Mouse (Mus musculus): ENCODE data around the gene Synj1. TPM values are rescaled to one million over a fixed set of nuclear protein-coding genes. Genes with fewer than 3 reads are reported as not detected.

Synj1 gene
- total and polyA plus RNA-seq, 3 experiments = 4.6 to 20.7 (median 8.1) TPM

DNA sequence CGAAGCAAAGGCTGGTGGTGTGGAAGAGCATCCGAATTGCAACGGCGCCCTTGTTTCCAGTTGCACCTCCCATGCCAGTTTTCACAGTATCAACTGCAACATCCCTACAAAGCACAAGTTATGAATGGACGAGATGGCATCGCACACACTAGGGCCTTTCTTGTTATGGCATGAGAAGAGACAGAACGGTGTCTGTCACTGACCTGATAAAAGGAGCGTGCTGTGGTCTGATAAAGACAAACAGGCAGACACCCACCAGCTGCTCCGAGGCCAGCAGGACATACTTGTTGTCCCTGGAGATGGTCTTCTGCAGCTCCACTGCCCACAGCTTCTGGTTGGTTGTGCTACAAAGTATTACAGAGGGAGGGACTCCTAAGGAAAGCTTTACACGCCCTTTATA, 46.8 kb downstream of the Synj1 start:
- TF ChIP-seq SIN3A (IDR thresholded peaks at IDR 0.05; ENCODE audit: low read length) (no peak), ZC3H11A (IDR thresholded peaks at IDR 0.05; ENCODE audit: low read depth, low read length) (no peak), ZMIZ1 (IDR thresholded peaks at IDR 0.05; ENCODE audit: low read depth, low read length) (no peak), MAX (IDR thresholded peaks at IDR 0.05; ENCODE audit: low read length) (no peak), RCOR1 (conservative IDR thresholded peaks at IDR 0.05; ENCODE audit: low read depth, low read length) (no peak), RAD21 (IDR thresholded peaks at IDR 0.05; ENCODE audit: low read depth, low read length) (no peak), NELFE (IDR thresholded peaks at IDR 0.05; ENCODE audit: low read depth, low read length) (no peak), MAZ (IDR thresholded peaks at IDR 0.05; ENCODE audit: low read depth, low read length) (no peak), ZNF384 (IDR thresholded peaks at IDR 0.05; ENCODE audit: low read depth, low read length) (no peak), POLR2AphosphoS2 (IDR thresholded peaks at IDR 0.05; ENCODE audit: low read depth, low read length) (no peak), KAT2A (IDR thresholded peaks at IDR 0.05; ENCODE audit: insufficient replicate concordance, low read length) (no peak), CHD2 (IDR thresholded peaks at IDR 0.05; ENCODE audit: low read length) (no peak)
- no peak overlapping the region for H3K4me3 ChIP-seq (replicated peaks in 1 of 3; ENCODE audit: low read depth in 2 of 3, low read length in 2 of 3, poor library complexity in 1 of 3)
- no peaks in the 10 kb centered on the region for H3K4me1 ChIP-seq (ENCODE audit: control insufficient read depth in 1 of 2, insufficient read depth in 2 of 2)
- no peak overlapping the region for H3K4me2 ChIP-seq (ENCODE audit: insufficient read depth, low read depth, poor library complexity, severe bottlenecking)
- H3K36me3 ChIP-seq (replicated peaks in 1 of 2; ENCODE audit: control insufficient read depth in 1 of 2, insufficient read depth in 1 of 2, low read length in 1 of 2) = peaks cover 23 to 56% of the 10 kb centered on the region in 2 experiments
- dilution Hi-C loops (cut with MboI; ENCODE audit: extremely low pct_ligation_motif_present, extremely low pct_unique_long_range_greater_than_20kb, low sequenced_read_pairs) = no loop called here
- H3K79me2 ChIP-seq (replicated peaks; ENCODE audit: control insufficient read depth, extremely low read depth, insufficient read depth, poor library complexity, severe bottlenecking) = no peaks in the 10 kb centered on the region
- no peak overlapping the region for H3K9ac ChIP-seq (ENCODE audit: insufficient read depth, low read depth)
- in situ Hi-C loops (cut with MboI; ENCODE audit: low pct_ligation_motif_present, low pct_unique_long_range_greater_than_20kb, low sequenced_read_pairs) = no loop called here
- no peak for DNase-seq (ENCODE audit: extremely low read depth)
- H3K27me3 ChIP-seq (replicated peaks) = no peaks in the 10 kb centered on the region
- H3K27ac ChIP-seq (ENCODE audit: insufficient read depth, low read depth) = no peak overlapping the region
- no peaks in the 10 kb centered on the region for H3K9me3 ChIP-seq (replicated peaks; ENCODE audit: low read length)

DNA sequence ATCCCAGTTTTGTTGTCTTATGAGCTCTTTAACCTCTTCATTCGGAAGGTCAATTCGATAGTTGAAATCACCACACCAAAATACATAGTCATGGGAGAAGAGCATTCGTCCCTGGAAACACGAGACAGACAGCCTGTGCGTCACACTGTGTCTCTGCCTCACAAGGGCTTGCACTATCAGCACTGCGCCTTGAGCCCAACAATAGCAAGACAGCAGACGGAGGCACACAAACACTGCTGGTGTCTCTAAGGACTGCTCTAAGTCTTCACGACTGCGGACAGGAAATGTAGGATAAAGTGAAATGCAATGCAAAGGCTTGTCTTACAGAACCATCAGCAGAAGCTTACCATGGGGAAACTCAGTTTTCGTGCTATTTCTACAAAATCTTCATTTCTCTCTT, 47.2 kb downstream of the Synj1 start:
- Histone ChIP-seq H3K4me3 (replicated peaks in 1 of 3; ENCODE audit: low read depth in 2 of 3, low read length in 2 of 3, poor library complexity in 1 of 3) (no peak overlapping the region), H3K4me1 (ENCODE audit: control insufficient read depth in 1 of 2, insufficient read depth in 2 of 2) (no peaks in the 10 kb centered on the region), H3K79me2 (replicated peaks; ENCODE audit: control insufficient read depth, extremely low read depth, insufficient read depth, poor library complexity, severe bottlenecking) (no peaks in the 10 kb centered on the region), H3K27me3 (replicated peaks) (no peaks in the 10 kb centered on the region), H3K9ac (ENCODE audit: insufficient read depth, low read depth) (no peak overlapping the region), H3K27ac (ENCODE audit: insufficient read depth, low read depth) (no peak overlapping the region), H3K9me3 (replicated peaks; ENCODE audit: low read length) (no peaks in the 10 kb centered on the region), H3K4me2 (ENCODE audit: insufficient read depth, low read depth, poor library complexity, severe bottlenecking) (no peak overlapping the region), H3K36me3 (replicated peaks in 1 of 2; ENCODE audit: control insufficient read depth in 1 of 2, insufficient read depth in 1 of 2, low read length in 1 of 2) (peaks cover 20 to 53% of the 10 kb centered on the region in 2 experiments)
- no peak for DNase-seq (ENCODE audit: extremely low read depth)
- TF ChIP-seq UBTF (IDR thresholded peaks at IDR 0.05; ENCODE audit: low read depth, low read length) (no peak), ELF1 (IDR thresholded peaks at IDR 0.05; ENCODE audit: low read depth, low read length) (no peak), MXI1 (IDR thresholded peaks at IDR 0.05; ENCODE audit: low read depth, low read length) (no peak), RAD21 (IDR thresholded peaks at IDR 0.05; ENCODE audit: low read depth, low read length) (no peak), ZKSCAN1 (IDR thresholded peaks at IDR 0.05; ENCODE audit: borderline replicate concordance, low read depth, low read length) (no peak), POLR2AphosphoS2 (IDR thresholded peaks at IDR 0.05; ENCODE audit: low read depth, low read length) (no peak), TBP (conservative IDR thresholded peaks at IDR 0.05; ENCODE audit: low read depth, low read length) (no peak), EP300 (IDR thresholded peaks at IDR 0.05; ENCODE audit: low read length) (no peak), E2F4 (IDR thresholded peaks at IDR 0.05; ENCODE audit: insufficient replicate concordance, low read depth, low read length) (no peak), MEF2A (IDR thresholded peaks at IDR 0.05; ENCODE audit: borderline replicate concordance, low read depth, low read length) (no peak), MAZ (IDR thresholded peaks at IDR 0.05; ENCODE audit: low read depth, low read length) (no peak), ZC3H11A (IDR thresholded peaks at IDR 0.05; ENCODE audit: low read depth, low read length) (no peak), ETS1 (conservative IDR thresholded peaks at IDR 0.05; ENCODE audit: low read depth, low read length) (no peak)
- dilution Hi-C loops (cut with MboI; ENCODE audit: extremely low pct_ligation_motif_present, extremely low pct_unique_long_range_greater_than_20kb, low sequenced_read_pairs) (no loop called here), in situ Hi-C loops (cut with MboI; ENCODE audit: low pct_ligation_motif_present, low pct_unique_long_range_greater_than_20kb, low sequenced_read_pairs) (no loop called here)
